Mouse (Mus musculus) liver, embryonic 14.5 days (tissue): ENCODE measurements around the gene Alox5ap. TPM values are rescaled to one million over a fixed set of nuclear protein-coding genes. Genes with fewer than 3 reads are reported as not detected.

Experiments
- ATAC-seq: fragments of 200-750 bp; cut with Nextera tagmentation; 2 replicates; pipeline ENCODE4 v1.8.0; 2017; ENCODE audit warnings: moderate number of reproducible peaks, mild to moderate bottlenecking, moderate library complexity; ENCODE audit not compliant: insufficient read depth
- DNase-seq, 3 experiments: peaks; one replicate each; pipeline ENCODE4 v3.0.0-alpha.2; 2012 to 2013; ENCODE audit warnings: low read depth in 3 of 3, low spot score in 3 of 3
- H3K27ac ChIP-seq: fragments of 300-500 bp; sonication (generic); 2 replicates; pipeline ENCODE4 v1.5.1; 2014; ENCODE audit warnings: moderate library complexity, mild to moderate bottlenecking, control low read depth, inconsistent platforms
- H3K27me3 ChIP-seq: fragments of 300-500 bp; sonication (generic); 2 replicates; pipeline ENCODE4 v1.6.1; 2014; ENCODE audit warnings: mild to moderate bottlenecking, low read length, moderate library complexity; ENCODE audit not compliant: control insufficient read depth, insufficient read depth
- H3K36me3 ChIP-seq: fragments of 300-500 bp; sonication (generic); replicated peaks from 2 replicates; pipeline ENCODE4 v1.6.1; 2014; ENCODE audit warnings: low read depth; ENCODE audit not compliant: control insufficient read depth, insufficient read depth
- H3K4me1 ChIP-seq, 2 experiments: fragments of 200-500 bp in 1 of 2; fragments of 300-500 bp in 1 of 2; sonication (generic) in 1 of 2; replicated peaks; 2 replicates each; pipeline ENCODE4 v1.6.1; 2012 to 2014; ENCODE audit warnings: antibody characterized with exemption in 1 of 2, inconsistent platforms in 1 of 2, low read length in 1 of 2; ENCODE audit not compliant: control insufficient read depth in 2 of 2, insufficient read depth in 2 of 2
- H3K4me2 ChIP-seq: fragments of 300-500 bp; sonication (generic); 2 replicates; pipeline ENCODE4 v1.6.1; 2014; ENCODE audit warnings: low read depth, mild to moderate bottlenecking, control low read depth, moderate library complexity
- H3K4me3 ChIP-seq, 2 experiments: fragments of 200-500 bp in 1 of 2; fragments of 300-500 bp in 1 of 2; sonication (generic) in 1 of 2; 2 replicates each; pipeline ENCODE4 v1.5.1; 2012 to 2014; ENCODE audit warnings: low read depth in 2 of 2, low read length in 2 of 2, mild to moderate bottlenecking in 2 of 2, control low read depth in 1 of 2, inconsistent platforms in 1 of 2, moderate library complexity in 1 of 2; ENCODE audit not compliant: insufficient read depth in 1 of 2
- H3K9ac ChIP-seq: fragments of 300-500 bp; sonication (generic); replicated peaks from 2 replicates; pipeline ENCODE4 v1.6.1; 2014; ENCODE audit warnings: mild to moderate bottlenecking, control low read depth, moderate library complexity
- H3K9me3 ChIP-seq: fragments of 300-500 bp; sonication (generic); 2 replicates; pipeline ENCODE4 v1.6.1; 2016; ENCODE audit warnings: low read length, mixed read lengths; ENCODE audit not compliant: control insufficient read depth
- CTCF ChIP-seq: IDR thresholded peaks from 2 replicates; pipeline ENCODE4 v1.5.1; 2016; ENCODE audit warnings: antibody characterized with exemption, low read depth, control low read depth
- EP300 ChIP-seq: IDR thresholded peaks from 2 replicates; pipeline ENCODE4 v1.6.1; 2016; ENCODE audit warnings: antibody characterized with exemption, low read depth
- WGBS: fragments of 180-500 bp; shearing (Covaris S2); extraction: QIAGEN DNeasy Blood & Tissue Kit; methylation state at CpG from one replicate; pipeline ENCODE4 v1.1.7; 2014; ENCODE audit not compliant: insufficient replicate concordance; 5-methylcytosine and 5-hydroxymethylcytosine counted together
- microRNA-seq: library from miRNA; unstranded; fragments of <30 nt; microRNA quantifications from one replicate; pipeline ENCODE4, GENCODE M21; 2016
- polyA plus RNA-seq, 2 experiments: library from polyadenylated mRNA; depleted of rRNA in 1 of 2; stranded (reverse) in 1 of 2; unstranded in 1 of 2; fragments of >200 nt; fragmentation: Nextera tagmentation in 1 of 2; extraction: Ambion mirVana in 1 of 2; gene quantifications; 2 replicates each; pipeline versions ENCODE4 v1.2.1 to v1.2.3; 2012 to 2014

Alox5ap gene
- polyA plus RNA-seq, 2 experiments = 26.7 to 29.6 TPM

DNA sequence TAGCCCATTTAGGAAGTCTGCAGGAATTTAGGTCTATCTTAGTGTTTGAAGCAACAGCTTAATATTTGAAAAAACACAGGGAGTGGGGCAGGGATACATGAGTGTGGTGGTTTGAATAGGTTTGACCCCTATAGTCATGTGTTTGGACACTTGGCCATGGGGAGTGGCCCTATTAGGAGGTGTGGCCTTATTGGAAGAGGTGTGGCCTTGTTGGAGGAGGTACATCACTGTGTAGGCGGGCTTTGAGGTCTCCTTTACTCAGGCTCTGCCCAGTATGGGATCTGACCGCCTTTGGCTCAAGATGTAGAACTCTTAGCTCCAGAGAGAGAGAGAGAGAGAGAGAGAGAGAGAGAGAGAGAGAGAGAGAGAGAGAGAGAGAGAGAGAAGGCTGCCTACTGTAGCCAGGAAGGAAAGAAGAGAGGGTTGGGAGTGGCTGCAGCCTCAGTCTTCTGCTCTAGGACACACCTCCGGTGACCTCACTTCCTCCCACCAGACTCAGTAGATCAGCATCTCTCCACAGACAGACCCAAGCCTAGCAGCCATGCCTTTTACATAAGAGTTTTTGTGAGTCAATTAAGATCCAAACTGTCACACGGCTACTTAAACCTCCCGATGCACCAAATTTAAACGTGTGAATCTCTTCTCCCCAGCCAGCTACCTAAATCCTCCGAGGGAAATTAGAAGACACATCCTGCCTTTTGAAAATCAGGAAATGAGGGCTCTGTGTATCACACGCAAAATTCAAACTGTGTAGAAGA lies 69.6 kb downstream of the Alox5ap start:
- H3K9ac ChIP-seq = no peak overlapping the region
- H3K4me3 ChIP-seq = no peak overlapping the region
- ATAC-seq = no peak
- H3K9me3 ChIP-seq = no peaks in the 10 kb centered on the region
- no peaks in the 10 kb centered on the region for H3K27me3 ChIP-seq
- WGBS = 78% methylated on average over 8 of the region's 8 CpGs
- no peaks in the 10 kb centered on the region for H3K36me3 ChIP-seq
- H3K4me1 ChIP-seq = peaks cover 6 to 11% of the 10 kb centered on the region in 2 experiments
- no peak for DNase-seq
- H3K4me2 ChIP-seq = no peak overlapping the region
- TF ChIP-seq CTCF (no peak), EP300 (no peak)
- H3K27ac ChIP-seq = no peak overlapping the region

DNA sequence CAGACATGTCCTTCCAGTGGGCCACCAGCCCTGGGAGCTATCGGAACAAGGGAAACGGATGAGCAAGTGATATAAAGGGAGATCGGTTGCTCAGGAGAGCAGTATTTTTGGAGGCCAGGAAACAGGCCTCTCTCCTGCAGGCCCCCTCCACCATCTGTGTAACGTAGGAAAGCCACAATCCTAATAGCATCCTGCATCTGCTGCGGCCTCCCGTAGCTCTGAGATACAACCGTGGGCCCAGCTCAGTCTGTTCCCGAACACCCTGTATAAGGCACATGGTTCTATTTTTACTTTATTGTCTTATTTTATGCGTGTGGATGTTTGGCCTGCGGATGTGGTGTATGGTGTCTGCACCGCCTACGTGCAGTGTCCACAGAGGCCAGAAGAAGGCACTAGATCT lies 70.4 kb downstream of the Alox5ap start:
- H3K4me3 ChIP-seq = no peak overlapping the region
- TF ChIP-seq CTCF = no peak
- TF ChIP-seq EP300 = no peak
- 69% methylated on average over 12 of the region's 12 CpGs for WGBS
- no peak overlapping the region for H3K27ac ChIP-seq
- no peak overlapping the region for H3K4me2 ChIP-seq
- H3K27me3 ChIP-seq = no peaks in the 10 kb centered on the region
- DNase-seq (no peak), ATAC-seq (no peak)
- no peak overlapping the region for H3K9ac ChIP-seq
- no peaks in the 10 kb centered on the region for H3K36me3 ChIP-seq
- no peaks in the 10 kb centered on the region for H3K9me3 ChIP-seq
- H3K4me1 ChIP-seq = peaks cover 6 to 11% of the 10 kb centered on the region in 2 experiments

DNA sequence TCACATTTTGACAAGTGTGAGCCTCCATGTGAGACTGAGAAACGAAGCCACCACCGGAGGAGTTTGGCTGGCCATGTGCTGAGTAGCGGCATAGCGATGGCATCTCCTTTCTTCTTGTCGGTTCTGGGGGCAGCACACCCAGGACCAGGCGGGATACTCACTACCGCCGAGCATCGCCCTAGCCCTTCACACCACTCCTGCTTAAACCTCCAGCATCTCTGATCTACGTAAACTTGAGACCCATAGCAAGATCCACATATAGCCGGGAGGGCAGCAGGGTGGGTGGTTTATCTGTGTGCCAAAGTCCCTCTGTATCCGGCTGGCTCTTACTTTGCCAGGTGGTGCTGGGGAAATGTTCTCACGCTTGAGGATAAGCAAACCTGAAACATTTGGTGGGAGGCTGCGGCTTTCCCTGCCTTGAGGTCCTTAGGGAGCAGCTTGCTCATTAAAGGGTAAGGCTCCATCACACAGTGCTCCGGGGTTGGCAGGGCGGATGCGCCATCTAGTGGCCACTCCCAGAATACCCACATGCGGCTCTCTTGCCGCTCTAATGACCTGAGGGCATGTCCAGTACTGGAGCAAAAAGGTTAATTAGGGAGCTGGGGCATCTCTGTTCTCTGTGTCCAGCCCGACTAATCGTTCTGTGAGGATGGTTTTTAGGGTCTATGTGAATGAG lies 71.1 kb downstream of the Alox5ap start:
- H3K9ac ChIP-seq = no peak overlapping the region
- no peaks in the 10 kb centered on the region for H3K27me3 ChIP-seq
- H3K27ac ChIP-seq = no peak overlapping the region
- TF ChIP-seq EP300 (no peak), CTCF (peak; percentile 95)
- ATAC-seq (peak; percentile 57; the same call in 1 of the 2 replicates), DNase-seq (peak; percentile 23 to 28 (median 27))
- WGBS = 45% methylated on average over 21 of the region's 21 CpGs
- no peak overlapping the region for H3K4me3 ChIP-seq
- H3K9me3 ChIP-seq = no peaks in the 10 kb centered on the region
- H3K4me2 ChIP-seq = no peak overlapping the region
- H3K4me1 ChIP-seq = peaks cover 6 to 11% of the 10 kb centered on the region in 2 experiments
- no peaks in the 10 kb centered on the region for H3K36me3 ChIP-seq

DNA sequence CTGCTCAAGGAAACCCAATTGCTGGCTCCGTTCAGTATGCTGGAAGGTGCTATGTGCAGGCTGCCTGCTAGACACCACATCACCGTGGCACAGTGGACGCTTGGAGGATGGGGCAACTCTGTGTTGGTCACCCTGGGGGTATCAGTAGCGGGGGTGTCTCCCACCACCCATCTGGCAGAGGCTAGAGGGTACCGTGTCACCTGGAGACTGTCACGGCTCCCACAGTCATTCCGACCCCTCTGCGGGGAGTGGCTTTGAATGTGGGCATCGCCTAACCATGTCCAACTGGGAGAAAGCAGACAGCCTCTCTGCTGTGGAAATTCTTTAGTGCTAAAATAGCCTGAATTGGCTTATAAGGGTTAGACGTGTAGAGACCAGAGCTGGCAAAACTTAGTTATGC lies 72.6 kb downstream of the Alox5ap start:
- DNase-seq (no peak), ATAC-seq (no peak)
- H3K27ac ChIP-seq = no peak overlapping the region
- 80% methylated on average over 10 of the region's 10 CpGs for WGBS
- no peak overlapping the region for H3K4me3 ChIP-seq
- H3K9ac ChIP-seq = no peak overlapping the region
- H3K4me1 ChIP-seq = peaks cover 6 to 8% of the 10 kb centered on the region in 2 experiments
- no peaks in the 10 kb centered on the region for H3K9me3 ChIP-seq
- no peak for TF ChIP-seq CTCF
- no peak for TF ChIP-seq EP300
- H3K27me3 ChIP-seq = no peaks in the 10 kb centered on the region
- H3K4me2 ChIP-seq = no peak overlapping the region
- H3K36me3 ChIP-seq = no peaks in the 10 kb centered on the region

Small RNAs within 50 kb of the gene (microRNA-seq; reads per million reads assigned to microRNA genes)
- gene Gm24105 = not detected

Other genes with a start within 250 kb of the Alox5ap start
- 6.8 and 8.9 TPM in 2 replicates for gene Uspl1, start 80.4 kb upstream of the Alox5ap start, polyA plus RNA-seq (2012; rRNA removed)
- 18.6 and 22.8 TPM in 2 replicates for gene Uspl1, start 80.4 kb upstream of the Alox5ap start, polyA plus RNA-seq (2014; fragmentation: Nextera tagmentation; extraction: Ambion mirVana)
- gene Hmgb1, start 80.3 kb upstream of the Alox5ap start, polyA plus RNA-seq (2012; rRNA removed) = 63.4 and 176 TPM in 2 replicates
- 553 and 555 TPM in 2 replicates for gene Hmgb1, start 80.3 kb upstream of the Alox5ap start, polyA plus RNA-seq (2014; fragmentation: Nextera tagmentation; extraction: Ambion mirVana)
- 0.13 and 0.18 TPM in 2 replicates for gene Medag, start 147.0 kb downstream of the Alox5ap start, polyA plus RNA-seq (2012; rRNA removed)
- 0.04 and 0.27 TPM in 2 replicates for gene Medag, start 147.0 kb downstream of the Alox5ap start, polyA plus RNA-seq (2014; fragmentation: Nextera tagmentation; extraction: Ambion mirVana)
- 0.30 and 0.48 TPM in 2 replicates for gene Tex26, start 174.9 kb downstream of the Alox5ap start, polyA plus RNA-seq (2012; rRNA removed)
- 0.23 TPM in 1 of 2 replicates, not detected in the other for gene Tex26, start 174.9 kb downstream of the Alox5ap start, polyA plus RNA-seq (2014; fragmentation: Nextera tagmentation; extraction: Ambion mirVana)